Mouse (Mus musculus) heart, adult 2 months (tissue): ENCODE data around the gene Dvl2. TPM values are rescaled to one million over a fixed set of nuclear protein-coding genes. Genes with fewer than 3 reads are reported as not detected.
A peak's percentile ranks its signal among the peaks of the same experiment; 100 is the strongest.

Experiments used
- DNase-seq, 2 experiments: peaks; one replicate each; pipeline ENCODE4 v3.0.0; 2021
- H3K27ac ChIP-seq: fragments of 200-600 bp; 2 replicates; pipeline ENCODE4 v1.8.1; 2022
- H3K27me3 ChIP-seq: fragments of 200-500 bp; 2 replicates; pipeline ENCODE4 v1.6.1; 2012; ENCODE audit warnings: mild to moderate bottlenecking, low read length, inconsistent platforms, mixed read lengths; ENCODE audit not compliant: control insufficient read depth, insufficient read depth
- H3K36me3 ChIP-seq: fragments of 200-500 bp; 2 replicates; pipeline ENCODE4 v1.6.1; 2012; ENCODE audit warnings: low read length, inconsistent platforms; ENCODE audit not compliant: control insufficient read depth, insufficient read depth
- H3K4me1 ChIP-seq: fragments of 200-500 bp; 2 replicates; pipeline ENCODE4 v1.6.1; 2011; ENCODE audit warnings: low read length; ENCODE audit not compliant: control insufficient read depth, insufficient read depth
- H3K4me3 ChIP-seq: fragments of 200-600 bp; 2 replicates; pipeline ENCODE4 v1.8.1; 2022
- H3K79me2 ChIP-seq: fragments of 200-500 bp; replicated peaks from 2 replicates; pipeline ENCODE4 v1.6.1; 2012; ENCODE audit warnings: mild to moderate bottlenecking, inconsistent platforms, low read length, moderate library complexity, mixed read lengths; ENCODE audit not compliant: control insufficient read depth, insufficient read depth
- H3K9ac ChIP-seq: fragments of 200-500 bp; 2 replicates; pipeline ENCODE4 v1.6.1; 2012; ENCODE audit warnings: low read depth, mild to moderate bottlenecking, control low read depth, inconsistent platforms, low read length, mixed read lengths
- CTCF ChIP-seq: fragments of 200-600 bp; IDR thresholded peaks from 2 replicates; pipeline ENCODE4 v1.8.1; 2022; ENCODE audit warnings: antibody characterized with exemption, mild to moderate bottlenecking, moderate library complexity
- EP300 ChIP-seq: fragments of 200-500 bp; IDR thresholded peaks from 2 replicates; pipeline ENCODE4 v1.6.1; 2011; ENCODE audit warnings: low read depth, low read length, control low read depth; ENCODE audit not compliant: insufficient read depth
- POLR2A ChIP-seq: fragments of 200-500 bp; IDR thresholded peaks from 2 replicates; pipeline ENCODE4 v1.6.1; 2011; ENCODE audit warnings: mild to moderate bottlenecking, low read depth, low read length, control low read depth; ENCODE audit not compliant: insufficient read depth
- WGBS: fragments of 180-500 bp; shearing (Covaris S2); methylation state at CpG from one replicate; pipeline ENCODE4 v1.1.7; 2018; 5-methylcytosine and 5-hydroxymethylcytosine counted together
- intact Hi-C: fragments of 180-260 bp; cut with DNase I; formaldehyde crosslinking; loops from one replicate; pipeline ENCODE4 v1.15.1; 2025
- microRNA-seq, 2 experiments: library from miRNA; unstranded; fragments of <30 nt; microRNA quantifications; one replicate each; pipeline ENCODE4 v1.2.0; 2021
- polyA plus RNA-seq: library from polyadenylated mRNA; depleted of rRNA; stranded (reverse); fragments of >200 nt; gene quantifications from 2 replicates; pipeline ENCODE4 v1.2.3, GENCODE M21; 2012; rRNA removed
- total RNA-seq, 2 experiments: library from RNA; stranded (reverse); gene quantifications; 2 replicates each; pipeline ENCODE4 v1.2.3; 2021

Dvl2 gene
- total and polyA plus RNA-seq, 3 experiments = 4.1 to 7.4 (median 4.9) TPM

DNA sequence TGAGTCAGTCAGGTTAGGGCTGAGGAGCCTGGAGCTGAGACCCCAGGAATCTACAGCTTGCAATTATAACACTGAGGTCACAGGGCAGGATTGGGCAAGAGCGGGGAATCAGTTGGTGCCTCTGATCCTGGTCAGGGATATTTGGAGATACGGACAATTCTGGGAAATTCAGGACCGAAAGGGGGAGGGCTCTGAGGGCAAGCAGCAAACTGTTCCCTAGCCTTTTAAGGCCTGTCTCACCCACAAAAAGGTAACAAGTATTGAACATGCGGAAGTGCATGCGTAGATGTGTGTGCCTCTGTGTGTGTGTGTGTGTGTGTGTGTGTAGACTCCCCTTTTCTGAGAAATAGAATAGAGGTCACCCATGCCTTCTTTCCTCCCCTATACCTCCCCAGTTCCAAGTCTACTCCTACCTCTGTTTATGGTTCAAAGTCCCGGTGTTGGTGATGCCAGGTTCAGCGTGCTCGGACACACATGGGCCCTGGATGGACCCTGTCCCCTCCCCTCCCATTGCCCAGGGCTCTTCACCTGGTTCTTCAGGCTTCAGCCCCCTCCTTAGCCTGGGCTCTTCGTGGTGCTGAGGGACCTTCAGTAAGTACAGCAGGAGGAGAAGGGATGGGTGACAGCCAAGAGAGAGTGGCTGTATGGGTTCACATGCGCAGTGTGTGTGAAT, 53.6 kb downstream of the Dvl2 start, which contains the start of gene Asgr1:
Asgr1 (plus strand) TSS at position 188 of the 673 bp plus-strand sequence.
- 90% methylated on average over 10 of the region's 10 CpGs for WGBS
- intact Hi-C loops = loop anchor here (2.0 to 10.0 kb wide), 2 partner anchors 159 to 261 kb away; partner anchors contain the start of gene Slc16a11

DNA sequence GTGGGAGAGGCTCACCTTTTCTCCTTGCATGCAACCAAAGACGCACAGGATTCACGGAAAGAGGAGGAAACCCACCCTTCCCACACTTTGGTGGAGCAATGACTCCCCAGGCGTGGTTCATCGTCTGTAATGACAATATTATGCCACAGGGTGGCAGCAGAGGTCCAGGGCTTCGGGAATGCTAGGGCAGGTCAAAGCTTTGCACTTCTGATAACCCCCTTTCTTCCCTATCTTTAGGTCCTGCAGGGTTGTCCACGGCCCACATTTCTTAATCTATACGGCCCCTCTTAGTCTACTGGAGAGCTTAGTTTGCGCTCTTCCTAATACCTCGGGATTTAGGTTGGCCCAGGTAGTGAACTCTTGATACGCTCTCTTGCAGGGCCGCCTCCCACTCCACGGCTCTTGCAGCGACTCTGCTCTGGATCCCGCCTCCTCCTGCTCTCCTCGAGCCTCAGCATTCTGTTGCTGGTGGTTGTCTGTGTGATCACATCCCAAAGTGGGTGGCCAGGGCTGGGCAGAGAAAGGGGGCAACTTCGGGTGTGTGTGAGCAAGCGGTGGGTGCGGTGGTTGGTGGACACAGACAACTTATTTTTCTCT, 55.3 kb downstream of the Dvl2 start:
- Histone ChIP-seq H3K79me2 (no peaks in the 10 kb centered on the region), H3K36me3 (no peaks in the 10 kb centered on the region), H3K4me3 (no peak overlapping the region), H3K9ac (no peak overlapping the region), H3K4me1 (no peaks in the 10 kb centered on the region), H3K27ac (no peak overlapping the region), H3K27me3 (no peaks in the 10 kb centered on the region)
- WGBS = 22% methylated on average over 18 of the region's 18 CpGs
- DNase-seq = peak; percentile 57 to 80
- no peak for TF ChIP-seq POLR2A
- TF ChIP-seq CTCF = peak; percentile 97
- TF ChIP-seq EP300 = peak; percentile 74; the same call in 1 of the 2 replicates
- intact Hi-C loops = loop anchor here (2.0 to 10.0 kb wide), 2 partner anchors 157 to 259 kb away; partner anchors contain the start of gene Slc16a11

More for the DNA sequence above, 53.6 kb downstream of the Dvl2 start, which contains the start of gene Asgr1:
- no peak for DNase-seq
- Histone ChIP-seq H3K27ac (no peak within 1 kb of the TSS), H3K27me3 (no peaks in the 10 kb centered on the region), H3K9ac (no peak within 1 kb of the TSS), H3K4me1 (no peaks in the 10 kb centered on the region), H3K36me3 (no peaks in the 10 kb centered on the region), H3K4me3 (no peak within 1 kb of the TSS), H3K79me2 (no peaks in the 10 kb centered on the region)
- TF ChIP-seq CTCF (no peak), POLR2A (no peak), EP300 (no peak)

DNA sequence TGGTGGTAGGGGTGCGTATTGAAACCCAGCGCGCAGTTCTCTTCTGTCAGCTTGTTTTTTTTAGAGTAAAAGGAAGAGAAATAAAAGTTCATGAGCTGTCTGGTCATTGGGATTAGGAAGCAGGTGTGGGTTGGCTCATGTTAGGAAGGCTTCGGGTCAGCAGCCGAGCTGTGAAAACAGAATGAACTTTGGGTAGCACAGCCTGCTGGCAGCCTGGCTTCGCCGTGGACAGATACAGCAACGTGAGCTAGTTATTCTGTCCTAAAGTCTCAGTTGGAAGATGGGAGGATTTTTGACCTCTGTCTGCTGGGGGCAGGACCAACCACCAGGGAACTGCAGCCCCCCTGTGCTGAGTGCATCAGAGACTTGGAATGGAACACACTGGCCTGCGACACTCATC, 57.4 kb downstream of the Dvl2 start:
- 82% methylated on average over 9 of the region's 9 CpGs for WGBS
- DNase-seq = no peak
- no peak overlapping the region for H3K27ac ChIP-seq
- H3K9ac ChIP-seq = no peak overlapping the region
- H3K4me3 ChIP-seq = no peak overlapping the region
- no peaks in the 10 kb centered on the region for H3K4me1 ChIP-seq
- no peaks in the 10 kb centered on the region for H3K27me3 ChIP-seq
- TF ChIP-seq EP300 = no peak
- TF ChIP-seq POLR2A = no peak
- TF ChIP-seq CTCF = no peak
- no peaks in the 10 kb centered on the region for H3K36me3 ChIP-seq
- intact Hi-C loops = loop anchor here (10.0 kb wide), 1 partner anchor 257 kb away; no protein-coding TSS in a partner anchor
- H3K79me2 ChIP-seq = no peaks in the 10 kb centered on the region

DNA sequence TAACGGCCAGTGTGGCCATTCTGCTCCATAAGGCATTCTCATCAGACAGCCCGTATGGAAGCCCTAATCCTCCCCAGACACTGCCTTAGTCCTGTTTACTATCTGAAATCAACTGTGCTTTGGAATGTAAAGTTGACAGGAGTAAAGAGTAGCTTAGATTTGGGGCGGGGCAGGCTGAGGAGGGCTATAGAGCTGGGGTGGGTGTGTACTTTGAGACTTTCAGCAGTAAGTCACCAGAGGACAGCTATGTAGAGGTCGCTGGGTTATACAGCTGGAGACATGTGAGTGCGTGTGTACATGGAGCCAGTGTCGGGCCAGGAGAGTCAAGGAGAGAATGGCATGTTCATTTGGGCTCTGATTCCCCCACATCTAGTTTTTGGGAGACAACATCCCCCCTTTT, 59.5 kb downstream of the Dvl2 start:
- Histone ChIP-seq H3K9ac (no peak overlapping the region), H3K79me2 (no peaks in the 10 kb centered on the region), H3K4me1 (no peaks in the 10 kb centered on the region), H3K27me3 (no peaks in the 10 kb centered on the region), H3K36me3 (no peaks in the 10 kb centered on the region), H3K27ac (no peak overlapping the region), H3K4me3 (no peak overlapping the region)
- TF ChIP-seq CTCF = no peak
- TF ChIP-seq POLR2A = no peak
- TF ChIP-seq EP300 = no peak
- DNase-seq = no peak
- intact Hi-C loops = loop anchor here (10.0 kb wide), 1 partner anchor 255 kb away; no protein-coding TSS in a partner anchor
- 51% methylated on average over 6 of the region's 6 CpGs for WGBS

Small RNA genes lying within 50 kb of the gene (microRNA-seq; reads per million reads assigned to microRNA genes)
- gene Gm44349 = 0 to 0.39 reads per million in 2 experiments
- 1,213 to 1,322 reads per million in 2 experiments for gene Mir324

Other genes starting within 250 kb of the Dvl2 start
Only the 30 nearest of the 39 such genes appear.
- 1 to 10 TPM; 4.1 TPM for gene Chrnb1, start 204.7 kb upstream of the Dvl2 start, total RNA-seq
- gene Chrnb1, start 204.7 kb upstream of the Dvl2 start, polyA plus RNA-seq = 10.3 and 16.4 TPM in 2 replicates
- gene Fgf11, start 198.7 kb upstream of the Dvl2 start, total RNA-seq = 1 to 10 TPM; 1.9 to 2.5 TPM
- 3.3 and 4.3 TPM in 2 replicates for gene Fgf11, start 198.7 kb upstream of the Dvl2 start, polyA plus RNA-seq
- under 1 TPM; 0.25 to 0.29 TPM for gene Tmem102, start 195.0 kb upstream of the Dvl2 start, total RNA-seq
- 0.44 and 0.47 TPM in 2 replicates for gene Tmem102, start 195.0 kb upstream of the Dvl2 start, polyA plus RNA-seq
- gene Gm39566, start 185.3 kb upstream of the Dvl2 start, total RNA-seq = not detected
- gene Gm39566, start 185.3 kb upstream of the Dvl2 start, polyA plus RNA-seq = 0.02 and 0.09 TPM in 2 replicates
- gene Spem2, start 182.1 kb upstream of the Dvl2 start, total RNA-seq = not detected
- 0.15 and 0.20 TPM in 2 replicates for gene Spem2, start 182.1 kb upstream of the Dvl2 start, polyA plus RNA-seq
- gene Spem1, start 178.4 kb upstream of the Dvl2 start, total RNA-seq = not detected
- gene Spem1, start 178.4 kb upstream of the Dvl2 start, polyA plus RNA-seq = 0.23 and 0.32 TPM in 2 replicates
- 1 to 10 TPM; 3.4 to 5.0 TPM for gene Nlgn2, start 162.8 kb upstream of the Dvl2 start, total RNA-seq
- gene Nlgn2, start 162.8 kb upstream of the Dvl2 start, polyA plus RNA-seq = 6.0 and 6.7 TPM in 2 replicates
- 100 to 1,000 TPM; 214 to 254 TPM for gene Tmem256, start 162.1 kb upstream of the Dvl2 start, total RNA-seq
- gene Tmem256, start 162.1 kb upstream of the Dvl2 start, polyA plus RNA-seq = 308 and 350 TPM in 2 replicates
- 10 to 100 TPM; 21.2 to 22.4 TPM for gene Plscr3, start 154.2 kb upstream of the Dvl2 start, total RNA-seq
- gene Plscr3, start 154.2 kb upstream of the Dvl2 start, polyA plus RNA-seq = 45.3 and 48.3 TPM in 2 replicates
- not detected for gene Tnk1, start 141.9 kb upstream of the Dvl2 start, total RNA-seq
- gene Tnk1, start 141.9 kb upstream of the Dvl2 start, polyA plus RNA-seq = 0.20 and 0.68 TPM in 2 replicates
- not detected for gene Tmem95, start 122.6 kb upstream of the Dvl2 start, total RNA-seq
- gene Tmem95, start 122.6 kb upstream of the Dvl2 start, polyA plus RNA-seq = not detected in 2 replicates
- 1 to 10 TPM; 2.3 to 2.6 TPM for gene Kctd11, start 119.2 kb upstream of the Dvl2 start, total RNA-seq
- gene Kctd11, start 119.2 kb upstream of the Dvl2 start, polyA plus RNA-seq = 2.9 TPM in 2 replicates
- 1 to 10 TPM in 1 of 2 experiments, under 1 TPM in 1; 0.65 to 1.1 TPM for gene Acap1, start 105.1 kb upstream of the Dvl2 start, total RNA-seq
- 1.7 and 3.3 TPM in 2 replicates for gene Acap1, start 105.1 kb upstream of the Dvl2 start, polyA plus RNA-seq
- gene 2810408A11Rik, start 99.6 kb upstream of the Dvl2 start, total RNA-seq = under 1 TPM; 0.23 to 0.34 TPM
- 0.15 and 0.41 TPM in 2 replicates for gene 2810408A11Rik, start 99.6 kb upstream of the Dvl2 start, polyA plus RNA-seq
- gene Neurl4, start 99.5 kb upstream of the Dvl2 start, total RNA-seq = 10 to 100 TPM; 42.6 to 47.1 TPM
- 31.5 and 54.1 TPM in 2 replicates for gene Neurl4, start 99.5 kb upstream of the Dvl2 start, polyA plus RNA-seq
- gene Gps2, start 86.7 kb upstream of the Dvl2 start, total RNA-seq = 10 to 100 TPM; 27.2 to 28.4 TPM
- 53.9 and 63.9 TPM in 2 replicates for gene Gps2, start 86.7 kb upstream of the Dvl2 start, polyA plus RNA-seq
- 100 to 1,000 TPM; 397 to 444 TPM for gene Eif5a, start 78.6 kb upstream of the Dvl2 start, total RNA-seq
- gene Eif5a, start 78.6 kb upstream of the Dvl2 start, polyA plus RNA-seq = 360 and 540 TPM in 2 replicates
- gene Ybx2, start 64.8 kb upstream of the Dvl2 start, total RNA-seq = 10 to 100 TPM; 16.7 to 22.6 TPM
- gene Ybx2, start 64.8 kb upstream of the Dvl2 start, polyA plus RNA-seq = 64.2 and 66.2 TPM in 2 replicates
- 100 to 1,000 TPM; 363 to 456 TPM for gene Slc2a4, start 52.4 kb upstream of the Dvl2 start, total RNA-seq
- gene Slc2a4, start 52.4 kb upstream of the Dvl2 start, polyA plus RNA-seq = 516 and 737 TPM in 2 replicates
- gene Cldn7, start 35.8 kb upstream of the Dvl2 start, total RNA-seq = not detected
- gene Cldn7, start 35.8 kb upstream of the Dvl2 start, polyA plus RNA-seq = 0.50 and 3.5 TPM in 2 replicates
- gene Ctdnep1, start 19.4 kb upstream of the Dvl2 start, total RNA-seq = 100 to 1,000 TPM; 143 to 144 TPM
- 138 and 190 TPM in 2 replicates for gene Ctdnep1, start 19.4 kb upstream of the Dvl2 start, polyA plus RNA-seq
- gene Elp5, start 18.1 kb upstream of the Dvl2 start, total RNA-seq = 10 to 100 TPM; 39.0 to 42.2 TPM
- 61.6 and 78.5 TPM in 2 replicates for gene Elp5, start 18.1 kb upstream of the Dvl2 start, polyA plus RNA-seq
- 100 to 1,000 TPM; 284 to 340 TPM for gene Gabarap, start 9.5 kb upstream of the Dvl2 start, total RNA-seq
- 469 and 750 TPM in 2 replicates for gene Gabarap, start 9.5 kb upstream of the Dvl2 start, polyA plus RNA-seq
- 10 to 100 TPM; 18.1 to 22.8 TPM for gene Phf23, start 4.8 kb upstream of the Dvl2 start, total RNA-seq
- 11.5 and 17.6 TPM in 2 replicates for gene Phf23, start 4.8 kb upstream of the Dvl2 start, polyA plus RNA-seq
- gene Acadvl, start 14.8 kb downstream of the Dvl2 start, total RNA-seq = 1,000 to 10,000 TPM; 1,139 to 1,355 TPM
- gene Acadvl, start 14.8 kb downstream of the Dvl2 start, polyA plus RNA-seq = 701 and 889 TPM in 2 replicates
- gene Dlg4, start 16.3 kb downstream of the Dvl2 start, total RNA-seq = 1 to 10 TPM; 5.2 to 5.7 TPM
- 6.9 and 9.8 TPM in 2 replicates for gene Dlg4, start 16.3 kb downstream of the Dvl2 start, polyA plus RNA-seq
- not detected for gene Asgr1, start 53.5 kb downstream of the Dvl2 start, total RNA-seq
- gene Asgr1, start 53.5 kb downstream of the Dvl2 start, polyA plus RNA-seq = 0.50 TPM in 1 of 2 replicates, not detected in the other
- gene Asgr2, start 92.0 kb downstream of the Dvl2 start, total RNA-seq = under 1 TPM in 1 of 2 experiments, not detected in 1; 0.16 TPM
- 0.31 and 0.56 TPM in 2 replicates for gene Asgr2, start 92.0 kb downstream of the Dvl2 start, polyA plus RNA-seq
- gene Mgl2, start 129.7 kb downstream of the Dvl2 start, total RNA-seq = 1 to 10 TPM; 5.6 to 6.7 TPM
- gene Mgl2, start 129.7 kb downstream of the Dvl2 start, polyA plus RNA-seq = 7.4 and 9.7 TPM in 2 replicates
- 1 to 10 TPM; 1.7 to 3.2 TPM for gene Clec10a, start 155.6 kb downstream of the Dvl2 start, total RNA-seq
- 2.8 and 3.8 TPM in 2 replicates for gene Clec10a, start 155.6 kb downstream of the Dvl2 start, polyA plus RNA-seq